Mouse (Mus musculus) heart, embryonic 15.5 days (tissue): ENCODE data around the gene Nup98. TPM values are rescaled to one million over a fixed set of nuclear protein-coding genes. Genes with fewer than 3 reads are reported as not detected.

Experiments used
- ATAC-seq: fragments of 200-750 bp; cut with Nextera tagmentation; replicated peaks from 2 replicates; pipeline ENCODE4 v1.8.0; 2017; ENCODE audit warnings: low read depth, moderate TSS enrichment; ENCODE audit not compliant: insufficient number of reproducible peaks, insufficient read depth, low FRiP score
- H3K27ac ChIP-seq: fragments of 300-500 bp; sonication (generic); 2 replicates; pipeline ENCODE4 v1.5.1; 2015; ENCODE audit warnings: mild to moderate bottlenecking, inconsistent platforms
- H3K27me3 ChIP-seq: fragments of 300-500 bp; sonication (generic); 2 replicates; pipeline ENCODE4 v1.6.1; 2015; ENCODE audit warnings: inconsistent platforms
- H3K36me3 ChIP-seq: fragments of 300-500 bp; sonication (generic); 2 replicates; pipeline ENCODE4 v1.6.1; 2015; ENCODE audit warnings: mild to moderate bottlenecking, inconsistent platforms
- H3K4me1 ChIP-seq: fragments of 300-500 bp; sonication (generic); replicated peaks from 2 replicates; pipeline ENCODE4 v1.6.1; 2015; ENCODE audit warnings: inconsistent platforms
- H3K4me2 ChIP-seq: fragments of 300-500 bp; sonication (generic); 2 replicates; pipeline ENCODE4 v1.6.1; 2015; ENCODE audit warnings: inconsistent platforms, mild to moderate bottlenecking, moderate library complexity
- H3K4me3 ChIP-seq: fragments of 300-500 bp; sonication (generic); 2 replicates; pipeline ENCODE4 v1.5.1; 2015; ENCODE audit warnings: mild to moderate bottlenecking, inconsistent platforms
- H3K9ac ChIP-seq: fragments of 300-500 bp; sonication (generic); 2 replicates; pipeline ENCODE4 v1.6.1; 2015; ENCODE audit warnings: mild to moderate bottlenecking, inconsistent platforms
- H3K9me3 ChIP-seq: fragments of 300-500 bp; sonication (generic); replicated peaks from 2 replicates; pipeline ENCODE4 v1.6.1; 2016; ENCODE audit warnings: inconsistent platforms
- WGBS: fragments of 180-500 bp; shearing (Covaris S2); methylation state at CpG from one replicate; pipeline ENCODE4 v1.1.7; 2015; ENCODE audit warnings: mixed read lengths; 5-methylcytosine and 5-hydroxymethylcytosine counted together
- polyA plus RNA-seq: library from polyadenylated mRNA; unstranded; fragments of >200 nt; fragmentation: Nextera tagmentation; extraction: Ambion mirVana; gene quantifications from 2 replicates; pipeline ENCODE4 v1.2.1, GENCODE M21; 2015

Gene Nup98
- polyA plus RNA-seq, 1 experiment from 2014 or later = 17.8 TPM

- no peak for ATAC-seq
- no peak within 1 kb of the TSS for H3K27ac ChIP-seq
- H3K9me3 ChIP-seq = no peaks in the 10 kb centered on the region
- no peak within 1 kb of the TSS for H3K4me2 ChIP-seq
- no peak within 1 kb of the TSS for H3K4me3 ChIP-seq
- H3K36me3 ChIP-seq = peaks cover 32% of the 10 kb centered on the region
- H3K4me1 ChIP-seq = no peaks in the 10 kb centered on the region
- no peaks in the 10 kb centered on the region for H3K27me3 ChIP-seq
- 38% methylated on average over 7 of the region's 7 CpGs for WGBS
- H3K9ac ChIP-seq = no peak within 1 kb of the TSS
Observed at GRCm38 (mm10) chr7:102116579-102117331, 93.2 kb downstream of the Nup98 start, which contains the start of gene Chrna10. Chrna10 (minus strand) TSS chr7:102116828.

GRCm38 (mm10) chr7:102113151-102113729 is 96.7 kb downstream of the Nup98 start:
- Histone ChIP-seq H3K4me2 (no peak overlapping the region), H3K9ac (no peak overlapping the region), H3K27me3 (no peaks in the 10 kb centered on the region), H3K4me1 (no peaks in the 10 kb centered on the region), H3K9me3 (no peaks in the 10 kb centered on the region), H3K36me3 (no peaks in the 10 kb centered on the region), H3K4me3 (no peak overlapping the region), H3K27ac (no peak overlapping the region)
- no peak for ATAC-seq
- 65% methylated on average over 45 of the region's 45 CpGs for WGBS

GRCm38 (mm10) chr7:102109746-102110145 is 100.2 kb downstream of the Nup98 start:
- Histone ChIP-seq H3K9ac (no peak overlapping the region), H3K4me2 (no peak overlapping the region), H3K9me3 (no peaks in the 10 kb centered on the region), H3K27ac (no peak overlapping the region), H3K36me3 (no peaks in the 10 kb centered on the region), H3K27me3 (no peaks in the 10 kb centered on the region), H3K4me1 (peaks cover 11% of the 10 kb centered on the region), H3K4me3 (no peak overlapping the region)
- 89% methylated on average over 4 of the region's 4 CpGs for WGBS
- no peak for ATAC-seq

- H3K4me2 ChIP-seq = no peak within 1 kb of the TSS
- ATAC-seq = no peak
- no peaks in the 10 kb centered on the region for H3K9me3 ChIP-seq
- H3K27me3 ChIP-seq = no peaks in the 10 kb centered on the region
- no peak within 1 kb of the TSS for H3K9ac ChIP-seq
- no peaks in the 10 kb centered on the region for H3K36me3 ChIP-seq
- no peak within 1 kb of the TSS for H3K4me3 ChIP-seq
- no peak within 1 kb of the TSS for H3K27ac ChIP-seq
- WGBS = 76% methylated on average over 7 of the region's 7 CpGs
- H3K4me1 ChIP-seq = peaks cover 11% of the 10 kb centered on the region
Observed at GRCm38 (mm10) chr7:102109171-102109570, 100.8 kb downstream of the Nup98 start, which contains the start of gene Art5. Art5 (minus strand) TSS chr7:102109489.

DNA sequence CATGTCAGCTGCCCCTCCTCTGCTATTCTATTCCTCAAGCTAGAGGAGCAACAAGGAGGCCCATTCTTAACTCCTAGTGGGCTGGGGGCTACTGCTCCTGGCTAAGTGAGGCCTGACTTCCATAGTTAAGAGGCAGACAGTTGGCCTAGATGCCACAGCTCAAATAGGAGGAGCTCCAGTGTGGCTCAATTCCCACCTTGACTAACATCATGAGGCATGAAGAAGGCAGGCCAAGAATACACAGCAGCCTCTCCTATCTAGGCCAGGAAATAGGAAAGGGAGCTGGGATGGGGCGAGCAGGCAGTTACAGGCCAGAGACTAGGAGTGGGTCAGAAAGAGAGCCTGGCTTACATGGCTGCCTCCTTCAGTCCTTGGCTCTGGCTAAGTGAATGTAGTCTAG is 101.8 kb downstream of the Nup98 start:
- no peaks in the 10 kb centered on the region for H3K36me3 ChIP-seq
- H3K9ac ChIP-seq = no peak overlapping the region
- no peak overlapping the region for H3K4me2 ChIP-seq
- no peak for ATAC-seq
- no peaks in the 10 kb centered on the region for H3K27me3 ChIP-seq
- H3K9me3 ChIP-seq = no peaks in the 10 kb centered on the region
- WGBS = 79% methylated on average over 1 of the region's 1 CpGs
- peaks cover 15% of the 10 kb centered on the region for H3K4me1 ChIP-seq
- H3K27ac ChIP-seq = no peak overlapping the region
- no peak overlapping the region for H3K4me3 ChIP-seq

- H3K27me3 ChIP-seq = no peaks in the 10 kb centered on the region
- no peak; the same call in 1 of the 2 replicates for ATAC-seq
- WGBS = 3% methylated on average over 23 of the region's 23 CpGs
- H3K4me2 ChIP-seq = peak overlapping the region; percentile 80
- no peaks in the 10 kb centered on the region for H3K36me3 ChIP-seq
- no peak overlapping the region for H3K27ac ChIP-seq
- no peaks in the 10 kb centered on the region for H3K9me3 ChIP-seq
- peak overlapping the region; percentile 46 for H3K4me3 ChIP-seq
- peak overlapping the region; percentile 42 for H3K9ac ChIP-seq
- H3K4me1 ChIP-seq = peaks cover 24% of the 10 kb centered on the region
Observed at GRCm38 (mm10) chr7:102106700-102107141, 103.3 kb downstream of the Nup98 start.

DNA sequence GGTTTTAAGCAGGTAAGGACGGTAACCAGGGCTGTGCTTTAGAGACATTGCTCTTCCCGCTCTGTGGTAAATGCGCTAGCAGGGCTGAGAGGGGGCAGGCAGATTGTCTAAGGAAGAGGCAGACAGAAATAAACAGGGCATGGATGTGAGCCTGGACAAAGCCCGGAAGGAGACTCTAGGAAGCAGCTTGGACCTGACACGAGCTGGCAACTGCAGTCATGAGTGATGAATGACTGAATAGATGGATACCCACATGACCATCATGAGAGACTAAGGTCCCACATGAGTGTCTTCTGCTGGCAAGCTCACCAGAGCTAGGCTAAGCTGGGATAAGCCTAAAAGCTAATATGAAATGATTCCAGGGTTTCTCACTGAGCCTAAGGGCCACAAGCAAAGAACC is 105.8 kb downstream of the Nup98 start:
- WGBS = 51% methylated on average over 5 of the region's 5 CpGs
- Histone ChIP-seq H3K9me3 (no peaks in the 10 kb centered on the region), H3K27me3 (no peaks in the 10 kb centered on the region), H3K4me1 (peaks cover 40% of the 10 kb centered on the region), H3K9ac (no peak overlapping the region), H3K4me3 (no peak overlapping the region), H3K4me2 (no peak overlapping the region), H3K27ac (no peak overlapping the region), H3K36me3 (no peaks in the 10 kb centered on the region)
- no peak for ATAC-seq

GRCm38 (mm10) chr7:102103555-102103954 is 106.4 kb downstream of the Nup98 start:
- Histone ChIP-seq H3K9ac (no peak overlapping the region), H3K36me3 (no peaks in the 10 kb centered on the region), H3K4me1 (peaks cover 40% of the 10 kb centered on the region), H3K4me2 (no peak overlapping the region), H3K9me3 (no peaks in the 10 kb centered on the region), H3K27me3 (no peaks in the 10 kb centered on the region), H3K27ac (no peak overlapping the region), H3K4me3 (no peak overlapping the region)
- no peak for ATAC-seq
- WGBS = 61% methylated on average over 2 of the region's 2 CpGs

GRCm38 (mm10) chr7:102102696-102103095 is 107.3 kb downstream of the Nup98 start:
- H3K4me2 ChIP-seq = no peak overlapping the region
- 51% methylated on average over 6 of the region's 6 CpGs for WGBS
- no peak overlapping the region for H3K4me3 ChIP-seq
- no peaks in the 10 kb centered on the region for H3K9me3 ChIP-seq
- no peak for ATAC-seq
- no peaks in the 10 kb centered on the region for H3K27me3 ChIP-seq
- no peak overlapping the region for H3K27ac ChIP-seq
- H3K4me1 ChIP-seq = peaks cover 40% of the 10 kb centered on the region
- no peaks in the 10 kb centered on the region for H3K36me3 ChIP-seq
- H3K9ac ChIP-seq = no peak overlapping the region

DNA sequence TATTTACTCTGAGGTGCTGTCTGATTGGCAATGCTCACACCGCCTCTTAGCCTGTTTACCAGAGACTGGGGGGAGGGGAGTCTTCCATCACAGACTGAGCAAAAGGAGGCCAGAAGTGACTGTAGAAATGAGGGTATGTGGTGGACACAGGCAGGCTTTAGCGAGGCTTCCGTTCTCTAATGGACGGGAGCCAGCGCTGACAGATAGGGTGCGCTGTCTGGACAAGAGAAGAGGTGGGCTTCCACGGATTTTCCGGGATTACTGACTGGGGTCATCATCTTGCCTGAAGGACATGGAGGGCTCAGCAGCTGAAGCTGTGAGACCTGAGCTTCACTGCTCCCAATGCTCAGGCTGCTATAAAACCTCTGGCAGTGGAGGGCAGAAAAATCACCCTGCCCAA is 107.7 kb downstream of the Nup98 start:
- H3K36me3 ChIP-seq = no peaks in the 10 kb centered on the region
- no peak overlapping the region for H3K4me3 ChIP-seq
- no peaks in the 10 kb centered on the region for H3K27me3 ChIP-seq
- ATAC-seq = no peak
- no peak overlapping the region for H3K27ac ChIP-seq
- peaks cover 39% of the 10 kb centered on the region for H3K4me1 ChIP-seq
- 42% methylated on average over 8 of the region's 8 CpGs for WGBS
- H3K9ac ChIP-seq = no peak overlapping the region
- H3K4me2 ChIP-seq = no peak overlapping the region
- H3K9me3 ChIP-seq = no peaks in the 10 kb centered on the region

DNA sequence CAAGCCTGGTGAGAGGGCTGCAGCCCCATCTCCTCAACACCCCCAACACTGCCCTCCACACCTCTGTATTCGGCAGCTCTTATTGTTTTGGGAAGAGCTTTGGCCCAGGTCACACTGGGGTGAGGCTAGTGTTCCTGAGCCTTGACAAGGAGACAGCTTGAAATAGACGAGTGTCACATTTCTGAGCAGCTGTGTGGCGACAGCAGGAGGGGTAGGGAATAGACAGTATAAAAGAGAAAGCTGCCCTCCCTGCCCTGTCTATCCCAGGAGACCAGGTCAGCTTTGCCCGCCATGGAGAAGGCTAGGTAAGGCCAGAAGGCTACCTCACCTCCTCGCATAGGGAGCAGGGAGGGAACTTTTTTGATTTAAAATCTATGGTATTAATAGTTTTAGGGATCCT is 108.5 kb downstream of the Nup98 start, which contains the start of gene Art1:
TSS of gene Art1 (plus strand) at position 257 of the 400 bp plus-strand sequence.
- H3K27me3 ChIP-seq = no peaks in the 10 kb centered on the region
- peaks cover 31% of the 10 kb centered on the region for H3K4me1 ChIP-seq
- no peak for ATAC-seq
- 50% methylated on average over 5 of the region's 5 CpGs for WGBS
- no peaks in the 10 kb centered on the region for H3K36me3 ChIP-seq
- H3K9ac ChIP-seq = no peak within 1 kb of the TSS
- no peaks in the 10 kb centered on the region for H3K9me3 ChIP-seq
- H3K4me3 ChIP-seq = no peak within 1 kb of the TSS
- H3K4me2 ChIP-seq = peak within 1 kb of the TSS; percentile 69
- H3K27ac ChIP-seq = peak within 1 kb of the TSS; percentile 0; the same call in 1 of the 2 replicates
